Mouse (Mus musculus): ENCODE data around the gene Olfr572. TPM values are rescaled to one million over a fixed set of nuclear protein-coding genes. Genes with fewer than 3 reads are reported as not detected.

Gene Olfr572
- polyA plus RNA-seq, 1 experiment from 2014 or later, result not detected

Other genes starting within 250 kb of the Olfr572 start
- 12.3 and 12.4 TPM in 2 replicates for gene Trim68, start 237.1 kb upstream of the Olfr572 start, polyA plus RNA-seq (2015; fragmentation: Nextera tagmentation; extraction: Ambion mirVana)
- not detected in 2 replicates for gene Olfr557, start 228.5 kb upstream of the Olfr572 start, polyA plus RNA-seq (2015; fragmentation: Nextera tagmentation; extraction: Ambion mirVana)
- 1.3 and 1.5 TPM in 2 replicates for gene Olfr558, start 222.2 kb upstream of the Olfr572 start, polyA plus RNA-seq (2015; fragmentation: Nextera tagmentation; extraction: Ambion mirVana)
- gene Olfr33, start 205.3 kb upstream of the Olfr572 start, polyA plus RNA-seq (2015; fragmentation: Nextera tagmentation; extraction: Ambion mirVana), result not detected in 2 replicates
- not detected in 2 replicates for gene Olfr559, start 196.9 kb upstream of the Olfr572 start, polyA plus RNA-seq (2015; fragmentation: Nextera tagmentation; extraction: Ambion mirVana)
- gene Olfr560, start 165.0 kb upstream of the Olfr572 start, polyA plus RNA-seq (2015; fragmentation: Nextera tagmentation; extraction: Ambion mirVana), result 0.07 TPM in 1 of 2 replicates, not detected in the other
- gene Olfr78, start 164.9 kb upstream of the Olfr572 start, polyA plus RNA-seq (2015; fragmentation: Nextera tagmentation; extraction: Ambion mirVana), result 0.14 and 0.39 TPM in 2 replicates
- not detected in 2 replicates for gene Olfr561, start 153.2 kb upstream of the Olfr572 start, polyA plus RNA-seq (2015; fragmentation: Nextera tagmentation; extraction: Ambion mirVana)
- gene Olfr564, start 120.9 kb upstream of the Olfr572 start, polyA plus RNA-seq (2015; fragmentation: Nextera tagmentation; extraction: Ambion mirVana), result not detected in 2 replicates
- gene Olfr566, start 65.6 kb upstream of the Olfr572 start, polyA plus RNA-seq (2015; fragmentation: Nextera tagmentation; extraction: Ambion mirVana), result not detected in 2 replicates
- gene Olfr568, start 47.3 kb upstream of the Olfr572 start, polyA plus RNA-seq (2015; fragmentation: Nextera tagmentation; extraction: Ambion mirVana), result not detected in 2 replicates
- gene Olfr569, start 33.5 kb upstream of the Olfr572 start, polyA plus RNA-seq (2015; fragmentation: Nextera tagmentation; extraction: Ambion mirVana), result not detected in 2 replicates
- not detected in 2 replicates for gene Olfr570, start 29.8 kb upstream of the Olfr572 start, polyA plus RNA-seq (2015; fragmentation: Nextera tagmentation; extraction: Ambion mirVana)
- gene Olfr571, start 6.9 kb upstream of the Olfr572 start, polyA plus RNA-seq (2015; fragmentation: Nextera tagmentation; extraction: Ambion mirVana), result not detected in 2 replicates
- not detected in 2 replicates for gene Olfr573-ps1, start 18.2 kb downstream of the Olfr572 start, polyA plus RNA-seq (2015; fragmentation: Nextera tagmentation; extraction: Ambion mirVana)
- not detected in 2 replicates for gene Olfr574, start 24.1 kb downstream of the Olfr572 start, polyA plus RNA-seq (2015; fragmentation: Nextera tagmentation; extraction: Ambion mirVana)
- gene Olfr575, start 34.4 kb downstream of the Olfr572 start, polyA plus RNA-seq (2015; fragmentation: Nextera tagmentation; extraction: Ambion mirVana), result not detected in 2 replicates
- not detected in 2 replicates for gene Olfr576, start 38.3 kb downstream of the Olfr572 start, polyA plus RNA-seq (2015; fragmentation: Nextera tagmentation; extraction: Ambion mirVana)
- gene Olfr577, start 51.5 kb downstream of the Olfr572 start, polyA plus RNA-seq (2015; fragmentation: Nextera tagmentation; extraction: Ambion mirVana), result not detected in 2 replicates
- gene Olfr578, start 64.9 kb downstream of the Olfr572 start, polyA plus RNA-seq (2015; fragmentation: Nextera tagmentation; extraction: Ambion mirVana), result not detected in 2 replicates
- not detected in 2 replicates for gene Olfr582, start 113.6 kb downstream of the Olfr572 start, polyA plus RNA-seq (2015; fragmentation: Nextera tagmentation; extraction: Ambion mirVana)
- gene Olfr583, start 126.9 kb downstream of the Olfr572 start, polyA plus RNA-seq (2015; fragmentation: Nextera tagmentation; extraction: Ambion mirVana), result not detected in 2 replicates
- gene Olfr584, start 157.5 kb downstream of the Olfr572 start, polyA plus RNA-seq (2015; fragmentation: Nextera tagmentation; extraction: Ambion mirVana), result not detected in 2 replicates
- gene Olfr585, start 173.3 kb downstream of the Olfr572 start, polyA plus RNA-seq (2015; fragmentation: Nextera tagmentation; extraction: Ambion mirVana), result not detected in 2 replicates
- not detected in 2 replicates for gene Olfr586, start 201.2 kb downstream of the Olfr572 start, polyA plus RNA-seq (2015; fragmentation: Nextera tagmentation; extraction: Ambion mirVana)
- not detected in 2 replicates for gene Olfr588-ps1, start 216.5 kb downstream of the Olfr572 start, polyA plus RNA-seq (2015; fragmentation: Nextera tagmentation; extraction: Ambion mirVana)
- gene Olfr589, start 231.9 kb downstream of the Olfr572 start, polyA plus RNA-seq (2015; fragmentation: Nextera tagmentation; extraction: Ambion mirVana), result not detected in 2 replicates